Mouse (Mus musculus) ES-E14 (cell line): ENCODE results near the gene Rnf182. TPM values are rescaled to one million over a fixed set of nuclear protein-coding genes. Genes with fewer than 3 reads are reported as not detected.

Experiments
- DNase-seq: peaks from one replicate; pipeline ENCODE4 v3.0.0-alpha.2; 2013; ENCODE audit warnings: low read depth, low spot score
- H3K27ac ChIP-seq: 2 replicates; pipeline ENCODE4 v1.5.1; 2012; ENCODE audit warnings: low read depth, mild to moderate bottlenecking, low read length, moderate library complexity, mixed read lengths; ENCODE audit not compliant: poor library complexity, insufficient read depth, severe bottlenecking
- H3K36me3 ChIP-seq: 2 replicates; pipeline ENCODE4 v1.6.1; 2012; ENCODE audit warnings: mild to moderate bottlenecking, low read length, moderate library complexity, mixed read lengths; ENCODE audit not compliant: control insufficient read depth, poor library complexity, insufficient read depth, severe bottlenecking
- H3K4me1 ChIP-seq, 2 experiments: fragments of 150-350 bp in 1 of 2; sonication (generic) in 1 of 2; 2 replicates each; pipeline ENCODE4 v1.6.1; 2012; ENCODE audit warnings: low read length in 2 of 2, mild to moderate bottlenecking in 1 of 2, mixed read lengths in 1 of 2; ENCODE audit not compliant: control insufficient read depth in 2 of 2, insufficient read depth in 2 of 2, poor library complexity in 1 of 2
- H3K4me3 ChIP-seq, 2 experiments: fragments of 150-350 bp in 1 of 2; sonication (generic) in 1 of 2; 2 replicates each; pipeline ENCODE4 v1.5.1; 2012; ENCODE audit warnings: low read length in 2 of 2, low read depth in 1 of 2, mild to moderate bottlenecking in 1 of 2, mixed read lengths in 1 of 2; ENCODE audit not compliant: insufficient read depth in 1 of 2, poor library complexity in 1 of 2, severe bottlenecking in 1 of 2
- H3K9ac ChIP-seq: 2 replicates; pipeline ENCODE4 v1.6.1; 2012; ENCODE audit warnings: low read depth, mild to moderate bottlenecking, low read length, mixed read lengths; ENCODE audit not compliant: poor library complexity, insufficient read depth, severe bottlenecking
- H3K9me3 ChIP-seq: fragments of 150-350 bp; sonication (generic); 2 replicates; pipeline ENCODE4 v1.6.1; 2012; ENCODE audit warnings: low read depth, mild to moderate bottlenecking, low read length; ENCODE audit not compliant: control insufficient read depth, insufficient read depth
- CHD2 ChIP-seq: IDR thresholded peaks from 2 replicates; pipeline ENCODE4 v1.6.1; 2014; ENCODE audit warnings: mild to moderate bottlenecking, low read depth, low read length, inconsistent platforms
- HCFC1 ChIP-seq: IDR thresholded peaks from 2 replicates; pipeline ENCODE4 v1.6.1; 2012; ENCODE audit warnings: low read length, inconsistent platforms, borderline replicate concordance; ENCODE audit not compliant: insufficient read depth
- MAFK ChIP-seq: IDR thresholded peaks from 2 replicates; pipeline ENCODE4 v1.6.1; 2014; ENCODE audit warnings: mild to moderate bottlenecking, low read depth, low read length, inconsistent platforms; ENCODE audit not compliant: insufficient read depth
- ZC3H11A ChIP-seq: IDR thresholded peaks from 2 replicates; pipeline ENCODE4 v1.6.1; 2012; ENCODE audit warnings: low read depth, mild to moderate bottlenecking, inconsistent platforms, low read length, borderline replicate concordance
- ZNF384 ChIP-seq: IDR thresholded peaks from 2 replicates; pipeline ENCODE4 v1.6.1; 2012; ENCODE audit warnings: low read depth, low read length, inconsistent platforms
- in situ Hi-C, 2 experiments: fragments of 600-800 bp; cut with MboI; formaldehyde crosslinking; loops; one replicate each; pipeline ENCODE4 v1.15.1; 2025; ENCODE audit warnings: low sequenced_read_pairs in 2 of 2, inconsistent platforms in 1 of 2; ENCODE audit not compliant: unreplicated experiment in 2 of 2
- total RNA-seq: library from RNA; depleted of rRNA; stranded (reverse); fragments of 300-350 nt; gene quantifications from 2 replicates; pipeline ENCODE4 v1.2.3, GENCODE M21; 2012

Rnf182 gene
- total RNA-seq, 1 experiment: 0.22 TPM

DNA sequence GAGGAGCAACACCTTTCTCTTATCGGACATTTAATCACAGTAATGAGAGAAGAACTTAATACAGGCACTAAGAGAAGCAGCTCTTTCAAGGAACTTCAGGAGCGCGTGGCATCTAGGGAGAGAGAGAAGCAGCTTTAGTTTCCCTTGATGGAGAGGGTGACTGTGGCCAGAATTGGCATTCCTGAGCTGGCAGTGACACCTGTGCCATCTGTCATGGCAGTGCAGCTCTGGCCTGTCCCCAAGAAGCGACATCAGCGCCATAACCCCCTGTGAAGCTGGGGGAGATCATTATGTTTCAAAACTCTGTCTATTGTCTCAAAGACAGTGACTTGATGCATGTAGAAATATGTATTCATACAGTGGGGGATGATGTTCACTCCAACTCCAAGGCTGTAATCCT, 40.1 kb upstream of the Rnf182 start:
- Histone ChIP-seq H3K4me3 (no peak overlapping the region), H3K27ac (no peak overlapping the region), H3K36me3 (no peaks in the 10 kb centered on the region), H3K4me1 (no peaks in the 10 kb centered on the region), H3K9ac (no peak overlapping the region), H3K9me3 (no peaks in the 10 kb centered on the region)
- TF ChIP-seq MAFK (no peak), HCFC1 (no peak), ZNF384 (no peak), ZC3H11A (no peak), CHD2 (no peak)
- in situ Hi-C loops: loop anchor here in 1 of 2 experiments (25.0 kb wide), 1 partner anchor 162 kb away; no protein-coding TSS in a partner anchor
- no peak for DNase-seq

DNA sequence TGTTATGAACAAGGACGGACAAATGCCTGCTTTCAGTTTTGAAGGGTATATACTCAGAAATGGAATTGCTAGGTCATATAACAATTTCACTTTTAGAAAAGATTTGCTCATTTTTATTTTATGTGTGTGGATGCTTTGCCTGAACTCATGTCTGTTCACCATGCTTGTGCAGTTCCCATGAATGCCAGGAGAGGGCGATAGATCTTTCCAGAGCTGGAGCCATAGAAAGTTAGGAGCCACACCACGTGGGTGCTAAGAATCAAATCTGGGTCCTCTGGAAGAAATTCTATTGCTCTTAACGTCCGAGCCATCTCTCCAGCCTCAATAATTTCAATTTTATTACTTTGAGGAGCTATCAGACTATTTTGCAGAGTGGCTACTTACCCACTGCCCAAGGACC, 38.3 kb upstream of the Rnf182 start:
- Histone ChIP-seq H3K27ac (no peak overlapping the region), H3K9ac (no peak overlapping the region), H3K9me3 (no peaks in the 10 kb centered on the region), H3K4me3 (no peak overlapping the region), H3K36me3 (no peaks in the 10 kb centered on the region), H3K4me1 (no peaks in the 10 kb centered on the region)
- in situ Hi-C loops: loop anchor here in 1 of 2 experiments (25.0 kb wide), 1 partner anchor 160 kb away; no protein-coding TSS in a partner anchor
- peak; percentile 58 for TF ChIP-seq ZC3H11A
- TF ChIP-seq HCFC1: no peak
- DNase-seq: no peak

DNA sequence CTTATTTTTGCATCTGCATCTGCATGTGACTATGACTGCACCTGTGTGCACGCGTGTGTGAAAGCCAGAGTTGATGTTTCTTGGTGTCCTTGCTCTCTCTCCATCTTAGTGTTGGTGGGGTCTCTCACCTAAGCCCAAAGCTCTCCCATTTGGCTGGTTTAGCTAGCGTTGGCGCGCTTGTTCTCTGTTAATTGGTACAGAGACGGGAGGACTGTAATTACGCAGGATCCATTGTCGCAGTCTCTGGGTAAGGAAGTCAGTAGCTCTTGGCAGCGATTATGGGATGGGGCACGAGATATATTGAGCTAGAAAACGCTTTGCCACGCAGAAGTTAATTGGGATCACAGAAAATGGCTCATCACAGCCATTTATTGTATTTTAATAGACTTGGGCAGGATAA, 37.7 kb upstream of the Rnf182 start:
- DNase-seq: no peak
- Histone ChIP-seq H3K27ac (no peak overlapping the region), H3K4me3 (no peak overlapping the region), H3K4me1 (no peaks in the 10 kb centered on the region), H3K9ac (no peak overlapping the region), H3K9me3 (no peaks in the 10 kb centered on the region), H3K36me3 (no peaks in the 10 kb centered on the region)
- in situ Hi-C loops: loop anchor here in 1 of 2 experiments (25.0 kb wide), 1 partner anchor 160 kb away; no protein-coding TSS in a partner anchor
- TF ChIP-seq HCFC1 (no peak), ZC3H11A (no peak), CHD2 (no peak), ZNF384 (no peak), MAFK (no peak)

GRCm38 (mm10) chr13:43579740-43580139, 35.8 kb upstream of the Rnf182 start:
- H3K9me3 ChIP-seq: no peaks in the 10 kb centered on the region
- H3K4me1 ChIP-seq: peaks cover 0 to 2% of the 10 kb centered on the region in 2 experiments; a peak in 2 of 4 replicates
- H3K36me3 ChIP-seq: no peaks in the 10 kb centered on the region
- H3K27ac ChIP-seq: no peak overlapping the region
- in situ Hi-C loops: loop anchor here in 1 of 2 experiments (25.0 kb wide), 1 partner anchor 158 kb away; no protein-coding TSS in a partner anchor
- H3K9ac ChIP-seq: no peak overlapping the region
- peak overlapping the region in 1 of 2 experiments; percentile 22; a peak in 1 of 4 replicates for H3K4me3 ChIP-seq
- TF ChIP-seq MAFK (no peak), HCFC1 (no peak), CHD2 (no peak), ZC3H11A (no peak), ZNF384 (no peak)
- no peak for DNase-seq

DNA sequence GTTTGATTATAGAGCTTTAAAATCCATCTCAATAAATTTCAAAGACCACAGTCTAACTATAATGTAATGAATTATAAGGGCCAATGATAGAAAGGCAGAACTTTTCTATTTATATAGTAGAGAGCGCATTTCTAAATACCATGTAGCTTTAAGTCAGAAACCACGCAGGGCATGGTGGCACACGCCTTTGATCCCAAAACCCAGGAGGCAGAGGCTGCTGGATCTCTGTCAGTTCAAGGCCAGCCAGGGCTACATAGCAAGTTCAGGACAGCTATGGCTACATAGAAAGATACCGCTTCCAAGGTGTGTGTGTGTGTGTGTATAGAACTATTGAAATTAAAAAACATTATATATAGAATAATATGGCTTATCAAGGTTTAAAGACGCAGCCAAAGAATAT, 34.8 kb upstream of the Rnf182 start:
- Histone ChIP-seq H3K27ac (no peak overlapping the region), H3K9ac (no peak overlapping the region), H3K9me3 (no peaks in the 10 kb centered on the region), H3K4me3 (no peak overlapping the region), H3K36me3 (no peaks in the 10 kb centered on the region), H3K4me1 (peaks cover 3 to 4% of the 10 kb centered on the region in 2 experiments; a peak in 2 of 4 replicates)
- no peak for DNase-seq
- TF ChIP-seq HCFC1: no peak
- in situ Hi-C loops: loop anchor here in 1 of 2 experiments (25.0 kb wide), 1 partner anchor 157 kb away; no protein-coding TSS in a partner anchor
